Mouse (Mus musculus) embryonic facial prominence, embryonic 13.5 days (tissue): ENCODE data around the gene Proser1. TPM values are rescaled to one million over a fixed set of nuclear protein-coding genes. Genes with fewer than 3 reads are reported as not detected.

Source experiments
- ATAC-seq: fragments of 200-750 bp; cut with Nextera tagmentation; 2 replicates; pipeline ENCODE4 v1.8.0; 2017; ENCODE audit warnings: low read depth; ENCODE audit not compliant: insufficient number of reproducible peaks, insufficient read depth, low FRiP score, low TSS enrichment
- H3K27ac ChIP-seq: fragments of 300-500 bp; sonication (generic); 2 replicates; pipeline ENCODE4 v1.5.1; 2015; ENCODE audit warnings: moderate library complexity, mild to moderate bottlenecking, inconsistent platforms
- H3K27me3 ChIP-seq: fragments of 300-500 bp; sonication (generic); 2 replicates; pipeline ENCODE4 v1.6.1; 2015; ENCODE audit warnings: mild to moderate bottlenecking, inconsistent platforms
- H3K36me3 ChIP-seq: fragments of 300-500 bp; sonication (generic); 2 replicates; pipeline ENCODE4 v1.6.1; 2015; ENCODE audit warnings: mild to moderate bottlenecking, inconsistent platforms
- H3K4me1 ChIP-seq: fragments of 300-500 bp; sonication (generic); 2 replicates; pipeline ENCODE4 v1.6.1; 2015; ENCODE audit warnings: inconsistent platforms
- H3K4me2 ChIP-seq: fragments of 300-500 bp; sonication (generic); 2 replicates; pipeline ENCODE4 v1.6.1; 2015; ENCODE audit warnings: moderate library complexity, mild to moderate bottlenecking, inconsistent platforms
- H3K4me3 ChIP-seq: fragments of 300-500 bp; sonication (generic); 2 replicates; pipeline ENCODE4 v1.5.1; 2015; ENCODE audit warnings: mild to moderate bottlenecking, inconsistent platforms
- H3K9ac ChIP-seq: fragments of 300-500 bp; sonication (generic); 2 replicates; pipeline ENCODE4 v1.6.1; 2015; ENCODE audit warnings: mild to moderate bottlenecking, inconsistent platforms
- H3K9me3 ChIP-seq: fragments of 300-500 bp; sonication (generic); 2 replicates; pipeline ENCODE4 v1.6.1; 2016; ENCODE audit warnings: inconsistent platforms
- WGBS: fragments of 180-500 bp; shearing (Covaris S2); methylation state at CpG from one replicate; pipeline ENCODE4 v1.1.7; 2015; ENCODE audit warnings: mixed read lengths; 5-methylcytosine and 5-hydroxymethylcytosine counted together
- polyA plus RNA-seq: library from polyadenylated mRNA; unstranded; fragments of >200 nt; fragmentation: Nextera tagmentation; extraction: Ambion mirVana; gene quantifications from 2 replicates; pipeline ENCODE4 v1.2.1, GENCODE M21; 2015

The Proser1 gene
- polyA plus RNA-seq, 1 experiment from 2014 or later: 27.0 TPM

- Histone ChIP-seq H3K9ac (0 out of 2 replicates have a peak overlapping the region, but pooled peaks have one; percentile 7), H3K4me3 (no peak overlapping the region), H3K27ac (no peak overlapping the region), H3K4me1 (peaks cover 31% of the 10 kb centered on the region), H3K36me3 (peaks cover 27% of the 10 kb centered on the region), H3K4me2 (peak overlapping the region; percentile 80), H3K27me3 (no peaks in the 10 kb centered on the region), H3K9me3 (no peaks in the 10 kb centered on the region)
- no peak for ATAC-seq
- WGBS: 49% methylated on average over 9 of the region's 9 CpGs
Measured at GRCm38 (mm10) chr3:53466481-53466880, 3.0 kb downstream of the Proser1 start.

- H3K27ac ChIP-seq: no peak overlapping the region
- no peaks in the 10 kb centered on the region for H3K27me3 ChIP-seq
- no peak overlapping the region for H3K4me3 ChIP-seq
- no peak for ATAC-seq
- peaks cover 35% of the 10 kb centered on the region for H3K36me3 ChIP-seq
- no peak overlapping the region for H3K4me2 ChIP-seq
- WGBS: 87% methylated on average over 5 of the region's 5 CpGs
- H3K9ac ChIP-seq: no peak overlapping the region
- H3K9me3 ChIP-seq: no peaks in the 10 kb centered on the region
- H3K4me1 ChIP-seq: peaks cover 27% of the 10 kb centered on the region
Measured at GRCm38 (mm10) chr3:53467356-53467755, 3.9 kb downstream of the Proser1 start.

GRCm38 (mm10) chr3:53469650-53470049, 6.2 kb downstream of the Proser1 start:
- Histone ChIP-seq H3K36me3 (peaks cover 58% of the 10 kb centered on the region), H3K4me1 (peaks cover 26% of the 10 kb centered on the region), H3K9ac (no peak overlapping the region), H3K9me3 (no peaks in the 10 kb centered on the region), H3K27me3 (no peaks in the 10 kb centered on the region), H3K4me3 (no peak overlapping the region), H3K4me2 (no peak overlapping the region), H3K27ac (no peak overlapping the region)
- ATAC-seq: no peak
- WGBS: 88% methylated on average over 5 of the region's 5 CpGs

GRCm38 (mm10) chr3:53472061-53472460, 8.6 kb downstream of the Proser1 start:
- peaks cover 4% of the 10 kb centered on the region; the same call in 1 of the 2 replicates for H3K4me1 ChIP-seq
- no peaks in the 10 kb centered on the region for H3K9me3 ChIP-seq
- no peak overlapping the region for H3K4me2 ChIP-seq
- peaks cover 78% of the 10 kb centered on the region for H3K36me3 ChIP-seq
- no peaks in the 10 kb centered on the region for H3K27me3 ChIP-seq
- 93% methylated on average over 5 of the region's 5 CpGs for WGBS
- no peak overlapping the region for H3K4me3 ChIP-seq
- no peak overlapping the region for H3K27ac ChIP-seq
- no peak for ATAC-seq
- H3K9ac ChIP-seq: no peak overlapping the region

GRCm38 (mm10) chr3:53474179-53474578, 10.7 kb downstream of the Proser1 start:
- Histone ChIP-seq H3K4me3 (no peak overlapping the region), H3K9ac (no peak overlapping the region), H3K4me2 (no peak overlapping the region), H3K27me3 (no peaks in the 10 kb centered on the region), H3K27ac (no peak overlapping the region), H3K4me1 (no peaks in the 10 kb centered on the region), H3K9me3 (no peaks in the 10 kb centered on the region), H3K36me3 (peaks cover 94% of the 10 kb centered on the region)
- 74% methylated on average over 4 of the region's 4 CpGs for WGBS
- no peak for ATAC-seq

- no peak overlapping the region for H3K4me3 ChIP-seq
- no peak overlapping the region for H3K4me2 ChIP-seq
- 71% methylated on average over 6 of the region's 6 CpGs for WGBS
- peaks cover 93% of the 10 kb centered on the region for H3K36me3 ChIP-seq
- no peaks in the 10 kb centered on the region for H3K27me3 ChIP-seq
- no peak for ATAC-seq
- no peaks in the 10 kb centered on the region for H3K9me3 ChIP-seq
- H3K9ac ChIP-seq: no peak overlapping the region
- H3K27ac ChIP-seq: no peak overlapping the region
- no peaks in the 10 kb centered on the region for H3K4me1 ChIP-seq
Measured at GRCm38 (mm10) chr3:53475889-53476288, 12.4 kb downstream of the Proser1 start.

- Histone ChIP-seq H3K36me3 (peaks cover 91% of the 10 kb centered on the region), H3K4me2 (no peak overlapping the region), H3K4me1 (no peaks in the 10 kb centered on the region), H3K27ac (no peak overlapping the region), H3K9me3 (no peaks in the 10 kb centered on the region), H3K4me3 (no peak overlapping the region), H3K9ac (no peak overlapping the region), H3K27me3 (no peaks in the 10 kb centered on the region)
- 89% methylated on average over 17 of the region's 17 CpGs for WGBS
- ATAC-seq: no peak
Measured at GRCm38 (mm10) chr3:53477468-53477867, 14.0 kb downstream of the Proser1 start.

- H3K27ac ChIP-seq: no peak overlapping the region
- WGBS: 96% methylated on average over 30 of the region's 30 CpGs
- ATAC-seq: peak; percentile 48; the same call in 1 of the 2 replicates
- H3K4me3 ChIP-seq: no peak overlapping the region
- H3K9me3 ChIP-seq: no peaks in the 10 kb centered on the region
- H3K9ac ChIP-seq: no peak overlapping the region
- H3K4me1 ChIP-seq: no peaks in the 10 kb centered on the region
- H3K27me3 ChIP-seq: no peaks in the 10 kb centered on the region
- H3K4me2 ChIP-seq: no peak overlapping the region
- peaks cover 84% of the 10 kb centered on the region for H3K36me3 ChIP-seq
Measured at GRCm38 (mm10) chr3:53478419-53479046, 15.1 kb downstream of the Proser1 start.

- no peak for ATAC-seq
Measured at GRCm38 (mm10) chr3:53483414-53484059, 20.1 kb downstream of the Proser1 start.

GRCm38 (mm10) chr3:53486561-53486960, 23.1 kb downstream of the Proser1 start:
- Histone ChIP-seq H3K9me3 (no peaks in the 10 kb centered on the region), H3K36me3 (peaks cover 12% of the 10 kb centered on the region), H3K4me1 (peaks cover 7% of the 10 kb centered on the region), H3K4me3 (no peak overlapping the region), H3K9ac (no peak overlapping the region), H3K4me2 (no peak overlapping the region), H3K27ac (no peak overlapping the region), H3K27me3 (no peaks in the 10 kb centered on the region)
- 61% methylated on average over 10 of the region's 10 CpGs for WGBS
- no peak for ATAC-seq

More at GRCm38 (mm10) chr3:53483414-53484059, 20.1 kb downstream of the Proser1 start:
- H3K4me2 ChIP-seq: no peak overlapping the region
- peaks cover 38% of the 10 kb centered on the region for H3K36me3 ChIP-seq
- H3K27ac ChIP-seq: no peak overlapping the region
- peaks cover 7% of the 10 kb centered on the region for H3K4me1 ChIP-seq
- H3K4me3 ChIP-seq: no peak overlapping the region
- WGBS: 80% methylated on average over 8 of the region's 8 CpGs
- no peaks in the 10 kb centered on the region for H3K27me3 ChIP-seq
- H3K9me3 ChIP-seq: no peaks in the 10 kb centered on the region
- no peak overlapping the region for H3K9ac ChIP-seq

GRCm38 (mm10) chr3:53486996-53487576, 23.6 kb downstream of the Proser1 start:
- no peak for ATAC-seq
- H3K36me3 ChIP-seq: peaks cover 8% of the 10 kb centered on the region
- no peak overlapping the region for H3K4me3 ChIP-seq
- H3K4me1 ChIP-seq: peaks cover 7% of the 10 kb centered on the region
- no peak overlapping the region for H3K9ac ChIP-seq
- no peaks in the 10 kb centered on the region for H3K9me3 ChIP-seq
- H3K27me3 ChIP-seq: no peaks in the 10 kb centered on the region
- H3K27ac ChIP-seq: no peak overlapping the region
- H3K4me2 ChIP-seq: no peak overlapping the region
- WGBS: 67% methylated on average over 9 of the region's 9 CpGs

GRCm38 (mm10) chr3:53488353-53488752, 24.9 kb downstream of the Proser1 start, which contains the start of gene Stoml3:
Gene Stoml3 (plus strand): TSS chr3:53488653.
- no peak within 1 kb of the TSS for H3K27ac ChIP-seq
- peaks cover 7% of the 10 kb centered on the region for H3K4me1 ChIP-seq
- H3K9me3 ChIP-seq: no peaks in the 10 kb centered on the region
- no peak within 1 kb of the TSS for H3K4me3 ChIP-seq
- no peak for ATAC-seq
- WGBS: 69% methylated on average over 6 of the region's 6 CpGs
- no peak within 1 kb of the TSS for H3K4me2 ChIP-seq
- H3K9ac ChIP-seq: no peak within 1 kb of the TSS
- no peaks in the 10 kb centered on the region; the same call in 1 of the 2 replicates for H3K36me3 ChIP-seq
- no peaks in the 10 kb centered on the region for H3K27me3 ChIP-seq
